Mouse (Mus musculus) cerebellum, adult 9-10 months (tissue): ENCODE measurements around the gene Spry2.

Experiments used
- DNase-seq: peaks from one replicate; pipeline ENCODE4 v3.0.0; 2022

Spry2 gene

DNA sequence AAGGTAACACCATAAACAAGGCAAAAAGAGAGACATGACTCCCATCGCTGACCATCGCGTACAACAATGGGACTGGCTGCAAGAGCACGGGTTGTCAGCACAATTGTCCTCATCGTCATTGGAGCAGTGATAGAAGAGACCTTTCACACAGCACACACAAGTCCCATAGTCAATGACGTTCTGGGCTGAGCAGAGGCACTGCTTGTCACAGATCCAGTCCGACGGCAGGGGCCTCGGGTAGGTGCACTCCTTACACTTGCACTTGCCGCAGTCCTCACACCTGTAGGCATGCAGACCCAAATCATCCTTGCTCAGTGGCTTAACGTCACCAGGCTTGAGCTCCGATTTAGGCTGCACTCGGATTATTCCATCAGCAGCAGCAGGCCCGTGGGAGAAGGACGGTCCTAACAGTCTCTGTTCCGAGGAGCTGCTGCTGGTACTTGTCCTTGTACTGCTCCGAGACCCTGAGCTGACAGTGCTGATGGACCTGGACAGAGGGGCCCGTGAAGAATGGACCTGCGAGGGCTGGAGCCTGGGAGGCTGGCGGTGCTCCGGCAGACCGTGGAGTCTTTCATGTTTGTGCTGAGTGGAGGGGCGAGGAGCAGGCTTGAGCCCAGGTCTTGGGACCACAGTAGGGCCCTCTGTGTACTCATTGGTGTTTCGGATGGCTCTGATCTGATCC, 3.5 kb downstream of the Spry2 start:
- peak; percentile 60 for DNase-seq

DNA sequence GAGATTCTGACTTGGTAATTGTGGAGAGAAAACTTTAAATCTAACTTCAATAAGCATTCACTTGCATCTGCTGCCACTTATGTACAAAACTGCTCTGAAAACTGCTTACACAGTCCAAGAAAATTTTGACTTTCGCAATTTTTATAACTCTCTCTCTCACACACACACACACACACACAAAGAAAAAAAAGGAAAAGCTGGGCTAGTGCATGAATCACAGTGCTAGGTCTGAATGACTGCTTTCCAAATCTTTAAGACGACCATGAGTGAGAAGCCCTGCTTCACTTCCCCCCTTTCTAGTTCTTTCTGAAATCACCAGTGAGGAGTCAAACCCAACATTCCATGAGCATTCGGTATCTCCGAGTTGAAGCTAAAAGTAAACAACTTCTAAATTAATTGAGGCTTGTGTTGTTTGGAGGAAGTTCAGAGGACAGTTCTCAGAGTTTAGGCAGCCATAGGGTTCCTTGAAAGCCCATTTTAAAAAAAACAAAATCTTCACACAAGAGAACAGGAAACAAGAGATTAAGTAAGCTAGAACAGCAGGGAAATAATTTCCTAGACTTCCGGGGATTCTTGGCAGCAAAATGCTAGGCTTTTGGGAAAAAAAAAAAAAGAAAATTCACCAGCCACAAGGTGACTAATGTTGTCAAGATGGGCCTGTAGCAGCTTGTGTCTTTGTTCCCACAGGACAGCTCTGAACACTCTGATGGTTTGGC, 5.9 kb downstream of the Spry2 start:
- DNase-seq = peak; percentile 29

GRCm38 (mm10) chr14:105886643-105887374, 9.8 kb downstream of the Spry2 start:
- DNase-seq = no peak

GRCm38 (mm10) chr14:105885249-105885648, 11.4 kb downstream of the Spry2 start:
- DNase-seq = no peak

DNA sequence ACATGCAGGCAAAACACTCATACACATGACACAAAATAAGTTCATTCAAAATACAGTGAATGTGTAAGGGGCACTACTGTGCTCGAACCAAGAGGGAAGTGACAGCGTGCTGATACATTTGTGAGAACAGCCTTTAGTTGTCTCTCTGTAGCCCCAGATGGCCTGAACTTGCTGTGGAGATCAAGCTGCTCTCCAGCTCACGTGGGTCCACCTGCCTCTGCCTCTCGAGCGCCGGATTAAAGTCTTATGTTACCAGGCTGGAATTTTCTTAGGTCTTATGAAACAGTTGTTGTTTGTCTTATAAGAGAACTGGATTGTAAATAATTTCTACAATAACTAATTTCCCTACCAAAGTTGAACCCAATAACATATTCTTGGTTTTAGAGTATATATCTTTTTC, 13.4 kb downstream of the Spry2 start:
- DNase-seq = no peak

GRCm38 (mm10) chr14:105878359-105878758, 18.3 kb downstream of the Spry2 start:
- no peak for DNase-seq

GRCm38 (mm10) chr14:105876375-105876774, 20.2 kb downstream of the Spry2 start:
- DNase-seq = no peak

- no peak for DNase-seq
Observed at GRCm38 (mm10) chr14:105870370-105870936, 26.2 kb downstream of the Spry2 start.

DNA sequence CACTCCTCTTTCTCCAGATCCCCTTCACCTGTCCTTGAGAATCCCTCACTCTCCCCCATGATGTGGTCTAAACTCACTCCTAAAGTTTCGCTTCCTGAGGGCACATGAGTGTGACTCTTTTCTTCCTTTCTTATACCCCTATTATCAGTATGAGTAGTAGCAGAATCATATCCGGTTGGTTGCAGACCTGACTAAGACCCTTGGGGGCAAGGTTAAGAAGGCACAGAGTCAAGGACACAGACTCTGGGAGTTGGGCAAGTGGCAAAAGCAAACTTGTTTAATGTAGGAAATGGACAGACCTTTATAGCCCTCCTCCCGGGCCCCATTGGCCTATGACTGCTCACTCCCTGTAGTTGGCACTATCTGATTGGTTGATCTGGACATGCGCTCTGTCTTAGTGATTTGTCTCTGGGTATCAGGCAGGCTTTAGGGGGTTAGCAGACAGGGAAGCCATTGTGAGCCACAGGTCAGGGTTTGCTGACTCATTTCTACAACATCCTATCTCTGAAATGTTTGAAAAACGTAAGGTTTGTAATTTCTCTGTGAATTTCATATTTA, 31.2 kb downstream of the Spry2 start:
- no peak for DNase-seq

GRCm38 (mm10) chr14:105862199-105862598, 34.4 kb downstream of the Spry2 start:
- no peak for DNase-seq

- no peak for DNase-seq
Observed at GRCm38 (mm10) chr14:105860920-105861319, 35.7 kb downstream of the Spry2 start.

- no peak for DNase-seq
Observed at GRCm38 (mm10) chr14:105860276-105860675, 36.3 kb downstream of the Spry2 start.

GRCm38 (mm10) chr14:105859876-105860275, 36.7 kb downstream of the Spry2 start:
- no peak for DNase-seq

DNA sequence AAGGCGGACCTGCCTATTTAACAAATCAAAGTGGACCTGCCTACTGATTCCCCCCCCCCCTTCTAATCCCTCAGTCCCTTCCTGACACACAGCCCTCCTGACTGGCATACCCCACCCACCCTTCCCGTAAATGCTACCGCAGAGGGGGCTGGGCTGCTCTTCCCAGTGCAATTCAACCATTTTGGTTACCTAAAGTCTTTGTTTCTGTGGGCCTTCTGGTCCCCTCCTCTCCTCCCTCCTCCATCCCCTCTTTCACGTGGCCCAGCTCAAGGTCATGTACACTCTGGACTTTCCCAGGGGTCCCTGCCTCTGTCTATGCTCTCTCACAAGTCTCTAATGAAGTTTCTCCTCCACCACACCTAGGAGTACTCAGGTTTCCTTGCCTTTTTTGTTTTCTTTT, 37.3 kb downstream of the Spry2 start:
- DNase-seq = no peak

DNA sequence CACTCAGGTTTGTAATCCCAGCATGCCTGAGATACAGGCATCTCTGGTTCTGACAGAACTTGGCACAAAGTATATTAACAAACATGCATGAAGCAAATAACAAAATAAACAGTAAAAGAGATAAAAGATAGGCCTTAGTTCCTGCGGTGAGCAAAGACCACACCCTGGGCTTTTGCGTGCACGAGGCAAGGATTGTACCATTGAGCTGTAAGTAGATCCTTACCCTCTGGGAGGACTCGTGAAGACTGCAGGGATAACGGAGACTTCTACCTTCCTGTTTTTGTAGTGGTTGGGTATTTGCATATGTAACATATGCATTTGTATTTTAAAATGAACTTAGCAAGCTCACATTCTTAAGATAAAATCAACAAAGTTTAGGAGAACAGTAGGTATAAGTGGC, 37.7 kb downstream of the Spry2 start:
- DNase-seq = no peak

DNA sequence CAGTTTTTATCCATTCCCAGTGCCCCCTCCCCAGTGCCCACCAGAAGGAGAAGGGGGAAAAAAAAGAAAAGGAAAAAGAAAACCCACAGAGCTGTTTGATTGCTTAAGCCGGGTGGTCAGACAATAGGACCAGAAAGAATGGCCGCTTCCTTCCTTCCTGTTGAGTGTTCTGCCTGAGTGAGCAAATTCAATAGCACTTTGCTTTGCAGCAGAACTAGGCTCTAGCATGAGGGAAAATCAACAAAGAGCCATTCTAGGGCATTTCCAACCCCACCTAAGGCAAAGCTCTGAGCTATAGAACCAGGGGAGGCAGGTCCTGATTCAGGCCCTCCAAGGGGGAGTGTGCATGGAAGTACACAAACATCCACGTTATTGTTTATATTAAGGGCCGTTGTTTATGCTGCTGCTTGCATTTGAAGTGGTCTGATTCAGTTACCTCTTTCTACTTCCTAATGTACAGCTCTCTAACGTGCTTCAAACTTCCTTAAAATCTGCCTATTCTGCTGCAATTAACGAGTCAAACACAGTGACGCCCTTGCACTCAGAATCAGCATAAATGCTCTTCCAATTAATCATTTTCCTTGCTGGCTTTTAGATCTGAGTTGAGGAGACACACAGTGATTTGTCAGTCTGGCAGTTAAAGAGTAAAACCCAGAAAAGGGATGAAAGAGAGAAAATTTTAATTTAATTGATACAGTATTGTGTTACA, 45.1 kb downstream of the Spry2 start:
- DNase-seq = no peak
